Mouse (Mus musculus): ENCODE data around the gene Mrpl12.
A peak's percentile ranks its signal among the peaks of the same experiment; 100 is the strongest.

- TF ChIP-seq MAX (IDR thresholded peaks at IDR 0.05; ENCODE audit: low read length) (no peak; the same call in 1 of the 2 replicates), MAZ (IDR thresholded peaks at IDR 0.05; ENCODE audit: low read depth, low read length) (0 out of 2 replicates have a peak, but pooled peaks have one; percentile 5), PAX5 (IDR thresholded peaks at IDR 0.05; ENCODE audit: low read length) (no peak), CTCF (conservative IDR thresholded peaks at IDR 0.05 in 1 of 2, IDR thresholded peaks at IDR 0.05 in 1 of 2; ENCODE audit: low read depth in 2 of 2, low read length in 2 of 2) (no peak), MAFK (IDR thresholded peaks at IDR 0.05; ENCODE audit: insufficient replicate concordance, low read length) (no peak), RCOR1 (conservative IDR thresholded peaks at IDR 0.05; ENCODE audit: low read depth, low read length) (0 out of 2 replicates have a peak, but pooled peaks have one; percentile 59), CHD1 (IDR thresholded peaks at IDR 0.05; ENCODE audit: low read depth, low read length) (no peak), BHLHE40 (IDR thresholded peaks at IDR 0.05; ENCODE audit: low read depth, low read length) (no peak; the same call in 1 of the 2 replicates), POLR2A (IDR thresholded peaks at IDR 0.05; ENCODE audit: low read depth, low read length) (no peak), NRF1 (IDR thresholded peaks at IDR 0.05; ENCODE audit: low read depth, low read length) (no peak), CHD2 (IDR thresholded peaks at IDR 0.05; ENCODE audit: low read length) (no peak), EP300 (IDR thresholded peaks at IDR 0.05; ENCODE audit: low read length) (no peak), USF1 (IDR thresholded peaks at IDR 0.05; ENCODE audit: low read depth, low read length) (no peak)
Observed at GRCm38 (mm10) chr11:120467736-120468092, 16.7 kb upstream of the Mrpl12 start.
